Mouse (Mus musculus): ENCODE results near the gene Zfp398. TPM values are rescaled to one million over a fixed set of nuclear protein-coding genes. Genes with fewer than 3 reads are reported as not detected.

The Zfp398 gene
- polyA plus RNA-seq, 1 experiment from 2014 or later = 5.4 TPM

DNA sequence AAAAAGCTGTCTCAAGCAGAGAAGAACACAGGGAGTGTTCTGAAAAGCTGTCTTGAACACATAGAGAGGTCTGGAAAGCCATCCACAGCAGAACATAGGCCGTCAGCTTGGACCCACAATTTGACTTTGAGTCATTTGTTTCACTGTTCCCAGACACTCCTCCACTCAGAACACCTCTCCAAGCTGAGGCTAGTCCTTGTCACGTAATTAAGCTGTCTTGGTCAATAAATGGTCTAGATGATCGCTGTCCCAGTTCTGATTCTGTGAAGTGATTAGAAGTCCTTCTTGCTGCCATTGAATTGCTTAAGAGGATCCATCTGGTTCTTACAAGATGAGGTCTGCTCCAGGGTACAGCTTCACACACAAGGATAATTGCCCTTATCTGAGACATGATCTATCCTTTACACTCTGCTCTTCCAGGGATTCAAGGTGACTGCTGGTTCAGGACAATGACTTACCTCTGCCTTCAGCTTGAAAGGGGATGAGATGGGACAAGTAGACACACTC is 83.4 kb downstream of the Zfp398 start:
- DNase-seq (ENCODE audit: low spot score) = no peak
- no peak overlapping the region for H3K27ac ChIP-seq
- 78% methylated on average over 3 of the region's 3 CpGs for WGBS

DNA sequence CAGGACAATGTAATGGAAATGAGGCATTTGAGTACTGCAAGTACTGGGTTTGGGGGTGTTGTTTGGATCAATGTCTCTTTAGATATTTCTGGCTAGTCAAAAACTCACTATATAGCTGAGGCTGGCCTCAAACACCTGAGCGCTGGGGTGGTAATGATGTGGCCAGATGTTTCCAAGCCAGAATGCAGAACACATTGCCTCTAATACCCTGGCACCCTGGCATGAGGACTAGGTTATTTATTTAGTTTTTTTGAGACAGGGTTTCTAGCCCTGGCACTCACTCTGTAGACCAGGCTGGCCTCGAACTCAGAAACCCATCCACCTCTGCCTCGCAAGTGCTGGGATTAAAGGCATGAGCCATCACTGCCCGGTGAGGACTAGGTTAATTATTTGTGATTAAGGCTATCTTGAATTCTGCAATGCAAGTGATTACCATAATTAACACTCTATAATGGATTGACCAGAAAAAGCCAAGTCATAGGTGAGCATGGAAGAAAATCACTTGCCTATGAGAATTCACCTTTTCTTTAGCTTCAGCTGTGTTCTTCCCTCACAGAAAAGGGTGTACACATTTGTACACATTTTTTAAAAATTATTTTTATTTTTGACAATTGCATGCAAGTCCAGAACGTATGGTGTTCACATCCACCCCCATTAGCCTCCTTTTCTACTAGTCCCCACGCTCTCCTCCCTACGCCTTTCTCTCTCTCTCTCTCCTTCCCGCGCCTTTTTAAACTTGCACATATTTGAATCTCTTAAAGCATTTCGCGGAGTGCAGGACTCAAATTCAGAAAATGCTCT is 84.4 kb downstream of the Zfp398 start:
- no peaks in the 10 kb centered on the region for H3K9me3 ChIP-seq
- H3K27me3 ChIP-seq (ENCODE audit: insufficient read depth, poor library complexity, severe bottlenecking) = no peaks in the 10 kb centered on the region
- peaks cover 9% of the 10 kb centered on the region for H3K4me1 ChIP-seq
- H3K36me3 ChIP-seq = no peaks in the 10 kb centered on the region
- WGBS = 29% methylated on average over 11 of the region's 11 CpGs
- H3K4me3 ChIP-seq = peak overlapping the region; percentile 79
- peak overlapping the region; percentile 95 for H3K27ac ChIP-seq
- DNase-seq (ENCODE audit: low spot score) = no peak

More for the DNA sequence above, 83.4 kb downstream of the Zfp398 start:
- H3K36me3 ChIP-seq = no peaks in the 10 kb centered on the region
- H3K4me3 ChIP-seq = no peak overlapping the region
- H3K4me1 ChIP-seq = peaks cover 9% of the 10 kb centered on the region
- no peaks in the 10 kb centered on the region for H3K27me3 ChIP-seq (ENCODE audit: insufficient read depth, poor library complexity, severe bottlenecking)
- H3K9me3 ChIP-seq = no peaks in the 10 kb centered on the region

GRCm38 (mm10) chr6:47920447-47921340 is 85.2 kb downstream of the Zfp398 start, which contains the start of gene Zfp212:
Gene Zfp212, plus strand, starts transcription at chr6:47920476.
- peak within 1 kb of the TSS; percentile 95 for H3K27ac ChIP-seq
- no peaks in the 10 kb centered on the region for H3K27me3 ChIP-seq (ENCODE audit: insufficient read depth, poor library complexity, severe bottlenecking)
- WGBS = 1% methylated on average over 67 of the region's 67 CpGs
- DNase-seq (ENCODE audit: low spot score) = peak; percentile 96
- H3K9me3 ChIP-seq = no peaks in the 10 kb centered on the region
- no peaks in the 10 kb centered on the region for H3K36me3 ChIP-seq
- peak within 1 kb of the TSS; percentile 79 for H3K4me3 ChIP-seq
- peaks cover 9% of the 10 kb centered on the region for H3K4me1 ChIP-seq

MicroRNAs within 50 kb of the gene (microRNA counts, 519-probe panel; counts per million panel counts)
- microRNA mmu-miR-704 = not detected

Small RNAs within 50 kb of the gene (microRNA-seq; reads per million reads assigned to microRNA genes)
- not detected for gene Mir704

Other genes with a start within 250 kb of the Zfp398 start
- gene Ezh2, start 240.3 kb upstream of the Zfp398 start, polyA plus RNA-seq (2016; fragmentation: Nextera tagmentation; extraction: Ambion mirVana) = 68.1 and 111 TPM in 2 replicates
- 232 and 268 TPM in 2 replicates for gene Pdia4, start 22.2 kb upstream of the Zfp398 start, polyA plus RNA-seq (2016; fragmentation: Nextera tagmentation; extraction: Ambion mirVana)
- gene Zfp786, start 4.8 kb upstream of the Zfp398 start, polyA plus RNA-seq (2016; fragmentation: Nextera tagmentation; extraction: Ambion mirVana) = 1.2 and 3.5 TPM in 2 replicates
- 9.4 and 11.2 TPM in 2 replicates for gene Zfp282, start 41.5 kb downstream of the Zfp398 start, polyA plus RNA-seq (2016; fragmentation: Nextera tagmentation; extraction: Ambion mirVana)
- 9.4 and 11.8 TPM in 2 replicates for gene Zfp212, start 84.8 kb downstream of the Zfp398 start, polyA plus RNA-seq (2016; fragmentation: Nextera tagmentation; extraction: Ambion mirVana)
- 3.7 and 4.9 TPM in 2 replicates for gene Zfp956, start 117.7 kb downstream of the Zfp398 start, polyA plus RNA-seq (2016; fragmentation: Nextera tagmentation; extraction: Ambion mirVana)
- gene Zfp777, start 213.2 kb downstream of the Zfp398 start, polyA plus RNA-seq (2016; fragmentation: Nextera tagmentation; extraction: Ambion mirVana) = 4.7 and 8.0 TPM in 2 replicates